Mouse (Mus musculus): Measurements from ENCODE around the gene Hspa1l.

- TF ChIP-seq POU5F1 (IDR thresholded peaks at IDR 0.05; ENCODE audit: borderline replicate concordance, low read length) (no peak), CTCF (conservative IDR thresholded peaks at IDR 0.05; ENCODE audit: low read length) (no peak)
Observed at GRCm38 (mm10) chr17:35011440-35011839, 38.9 kb downstream of the Hspa1l start.
